Mouse (Mus musculus): ENCODE measurements around the gene Focad.

GRCm38 (mm10) chr4:88081417-88081816 is 13.0 kb upstream of the Focad start:
- no peak for TF ChIP-seq POLR2A (IDR thresholded peaks at IDR 0.05; ENCODE audit: borderline replicate concordance, control insufficient read depth, low read depth, low read length)
- TF ChIP-seq CTCF (IDR thresholded peaks at IDR 0.05; ENCODE audit: control insufficient read depth, insufficient read depth, low read length): no peak
